Mouse (Mus musculus): ENCODE data around the gene 2210408I21Rik.

The 2210408I21Rik gene

DNA sequence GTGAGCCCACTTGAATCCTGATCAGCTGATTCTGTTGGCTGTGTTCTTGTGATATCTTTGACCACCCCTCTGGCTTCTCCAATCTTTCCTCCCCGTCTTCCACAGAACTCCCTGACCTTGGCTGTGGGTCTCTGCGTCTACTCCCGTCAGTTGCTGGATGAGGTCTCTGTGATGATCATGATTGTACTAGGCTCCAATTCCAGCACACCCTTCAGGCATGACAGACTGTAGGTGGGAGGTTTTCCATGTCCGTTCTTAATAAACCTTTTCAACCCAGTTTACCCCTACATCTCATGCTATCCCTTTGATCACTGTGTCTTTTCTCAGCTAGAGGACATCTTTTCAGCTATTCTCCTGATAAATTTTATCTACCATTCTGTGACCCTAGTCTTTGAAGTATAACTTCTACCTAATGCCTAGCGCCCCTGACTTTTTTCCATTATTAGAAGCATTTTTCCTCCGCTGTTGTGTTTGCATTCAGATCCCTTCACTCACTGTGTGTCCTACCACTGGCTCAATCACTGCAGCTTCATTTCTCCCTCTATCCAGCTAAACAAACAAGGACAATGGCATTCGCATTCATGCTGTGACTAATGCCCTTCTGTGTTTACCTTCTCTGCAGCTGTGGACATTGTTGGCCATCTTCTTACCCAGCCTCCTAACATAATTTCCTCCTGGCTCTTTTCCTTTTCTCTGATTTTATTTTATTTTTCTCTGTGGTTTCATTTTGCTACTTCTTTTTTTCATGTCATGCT, 143.5 kb downstream of the 2210408I21Rik start:
- DNase-seq (ENCODE audit: low read depth) = no peak

DNA sequence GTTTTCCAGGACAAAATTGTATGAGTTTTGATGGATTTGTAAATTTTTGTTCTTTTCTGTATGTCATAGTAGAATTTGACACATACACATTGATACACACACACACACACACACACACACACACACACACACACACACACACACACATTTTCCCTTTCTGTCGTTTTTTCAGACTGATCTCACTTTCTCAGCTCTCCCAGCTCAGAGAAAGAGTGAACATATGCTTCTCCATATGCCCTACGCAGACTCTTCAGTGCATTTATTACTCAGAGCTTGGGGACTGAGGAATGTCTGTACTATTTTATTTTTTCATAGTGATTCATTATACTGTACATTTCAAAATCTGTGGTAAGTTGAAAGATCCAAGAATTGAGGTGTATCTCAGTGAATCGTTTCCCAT, 160.2 kb downstream of the 2210408I21Rik start:
- no peak for DNase-seq (ENCODE audit: low read depth)

DNA sequence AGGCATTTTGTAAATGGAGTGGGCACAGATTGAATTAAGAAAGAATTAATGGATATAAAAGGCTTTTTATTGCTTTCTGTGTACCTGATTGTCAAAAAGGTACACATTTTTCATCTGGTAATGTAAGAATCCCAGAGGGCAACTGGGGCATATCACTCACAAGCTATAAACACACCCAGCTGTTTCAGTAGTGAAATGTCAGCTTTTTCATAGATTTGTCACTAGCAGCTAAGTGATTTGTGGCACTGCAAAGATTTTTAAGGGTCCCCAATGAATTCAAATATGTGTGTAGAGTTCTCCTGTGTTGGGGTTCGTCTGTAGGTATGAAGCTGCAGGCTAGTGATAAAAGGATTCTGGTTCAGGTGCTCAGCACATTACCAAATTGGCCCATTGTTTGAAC, 188.8 kb downstream of the 2210408I21Rik start:
- DNase-seq (ENCODE audit: low read depth) = no peak

DNA sequence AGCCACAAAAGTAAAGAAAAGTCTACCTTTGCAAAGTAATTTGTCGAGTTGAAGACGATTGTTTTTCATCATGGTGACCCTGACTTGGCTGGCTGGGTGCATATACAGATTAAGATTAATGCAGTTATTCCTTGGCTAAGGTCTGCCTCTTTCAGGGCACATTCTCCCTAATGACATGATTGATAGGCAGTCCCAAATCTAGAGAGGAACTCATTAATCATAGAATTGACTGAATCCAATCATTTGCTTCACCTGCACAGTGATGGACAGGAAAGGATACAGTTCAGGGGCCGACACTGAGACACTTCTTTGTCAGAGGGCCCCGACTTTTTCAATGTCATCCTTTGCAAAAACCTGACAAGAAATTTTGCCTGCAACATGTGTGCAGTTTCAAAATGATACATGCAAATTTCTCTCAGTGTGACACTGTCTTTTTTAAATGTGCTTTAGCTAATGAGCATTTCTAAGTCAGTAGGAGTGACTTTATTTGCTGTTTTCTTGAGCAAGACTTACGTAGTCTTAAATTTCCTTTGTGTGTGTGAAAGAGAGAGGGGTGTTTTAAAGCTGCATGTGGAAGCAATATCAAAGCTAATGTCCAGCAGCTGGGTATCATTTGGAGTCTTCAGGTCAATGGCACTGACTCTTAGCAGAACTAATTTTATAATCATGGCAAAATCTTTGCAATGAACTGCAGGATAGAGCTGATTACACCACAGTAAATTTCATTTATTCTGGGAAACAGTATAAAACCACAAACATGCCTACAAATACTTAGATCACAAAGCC, 191.0 kb downstream of the 2210408I21Rik start:
- DNase-seq (ENCODE audit: low read depth) = no peak

DNA sequence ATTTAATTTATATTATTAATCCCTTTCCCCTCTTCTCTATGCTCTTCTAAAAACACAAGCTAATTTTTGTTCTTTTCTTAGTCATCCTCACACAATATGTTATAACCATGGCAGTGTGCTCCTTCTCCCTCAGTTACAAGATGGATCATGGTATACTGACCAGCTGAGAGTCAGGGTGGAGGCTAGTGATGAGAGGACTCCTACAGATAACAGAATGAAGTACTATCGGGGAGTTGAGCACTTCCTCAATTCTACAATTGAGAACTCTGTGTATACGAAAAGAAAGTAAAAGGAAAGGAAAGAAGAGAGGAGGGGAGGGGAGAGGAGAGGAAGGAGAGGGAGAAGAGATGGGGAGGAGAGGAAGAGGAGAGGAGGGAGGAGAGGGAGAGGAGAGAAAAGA, 206.8 kb downstream of the 2210408I21Rik start:
- DNase-seq (ENCODE audit: low read depth) = no peak

DNA sequence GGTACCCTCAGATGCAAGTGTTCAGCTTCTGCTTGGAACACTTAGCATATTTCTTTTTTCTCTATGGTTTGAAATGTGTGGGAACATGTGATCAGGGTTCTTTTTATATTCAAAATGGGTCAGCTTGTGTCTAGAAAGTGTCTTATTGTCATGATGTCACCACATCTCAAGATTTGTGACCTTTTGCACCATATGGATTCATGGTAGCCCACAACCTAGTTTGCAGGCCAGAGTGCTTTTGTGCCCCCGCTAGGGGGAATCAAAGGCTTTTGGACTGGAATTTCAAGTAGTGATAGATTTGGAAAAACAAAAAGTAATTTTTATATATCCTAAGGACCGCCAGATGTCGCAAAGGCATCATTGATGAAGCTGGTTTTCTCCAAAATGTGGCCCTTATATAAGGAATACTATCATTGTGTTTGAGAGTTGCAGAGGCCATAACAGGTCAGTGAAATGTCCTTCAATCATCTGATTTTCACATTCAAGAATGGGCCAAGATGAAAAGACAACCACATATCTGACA, 250.2 kb downstream of the 2210408I21Rik start:
- no peak for DNase-seq (ENCODE audit: low read depth)

DNA sequence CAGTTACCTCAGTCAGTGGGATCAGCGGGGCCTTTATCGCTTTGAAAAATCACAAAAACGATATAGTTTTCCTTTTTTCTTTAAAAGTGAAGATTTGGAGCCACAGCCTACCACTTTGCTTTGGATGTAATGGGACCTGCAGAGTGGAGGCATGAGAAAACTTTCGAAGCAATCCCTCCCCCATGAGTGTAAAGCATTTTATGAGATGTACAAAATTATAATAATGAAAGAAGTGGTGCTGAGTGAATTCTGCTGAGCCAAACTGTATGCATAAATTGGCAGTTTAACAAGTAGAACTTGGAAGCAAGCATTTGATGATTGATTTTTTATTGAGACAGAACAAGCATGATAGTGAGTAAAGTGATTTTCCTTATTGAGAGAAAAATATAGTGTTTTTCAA, 250.7 kb downstream of the 2210408I21Rik start:
- no peak for DNase-seq (ENCODE audit: low read depth)

DNA sequence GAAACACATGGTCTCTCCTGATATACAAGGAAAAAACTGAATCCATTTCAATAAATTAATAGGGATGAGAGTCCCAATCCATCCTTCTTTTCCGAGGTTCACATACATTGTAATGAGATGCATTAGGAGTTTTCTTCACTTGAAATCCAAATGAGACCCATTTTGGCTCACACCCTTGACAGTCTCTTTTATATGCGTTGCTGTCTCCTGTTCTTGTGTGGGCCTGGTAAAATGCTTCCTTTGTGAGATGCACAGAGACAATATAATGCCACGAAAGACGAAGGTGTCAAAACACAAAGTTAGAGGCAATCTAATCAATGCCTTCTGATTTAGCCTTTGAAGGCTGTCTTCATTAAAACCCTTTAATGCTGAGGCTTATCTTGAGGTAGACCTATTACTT, 252.8 kb downstream of the 2210408I21Rik start:
- DNase-seq (ENCODE audit: low read depth) = no peak

DNA sequence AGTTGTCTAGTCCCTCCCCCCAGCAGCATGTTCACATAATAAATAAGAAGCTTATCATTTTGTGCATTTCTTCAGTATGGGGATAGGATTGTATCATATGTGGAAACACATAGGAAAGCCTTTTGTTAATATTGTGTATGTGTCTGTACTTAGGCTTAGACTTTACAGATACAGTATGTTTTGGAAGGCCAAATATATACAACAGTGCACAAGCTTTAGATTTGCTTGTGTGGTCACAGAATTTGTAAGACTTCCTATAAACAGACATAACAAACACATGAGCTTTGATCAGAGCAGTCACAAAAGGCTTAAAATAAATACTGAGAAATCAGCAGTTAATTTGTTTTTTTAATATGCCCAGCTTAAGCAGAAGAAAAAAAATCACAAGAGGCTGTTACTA, 253.9 kb downstream of the 2210408I21Rik start:
- no peak for DNase-seq (ENCODE audit: low read depth)

DNA sequence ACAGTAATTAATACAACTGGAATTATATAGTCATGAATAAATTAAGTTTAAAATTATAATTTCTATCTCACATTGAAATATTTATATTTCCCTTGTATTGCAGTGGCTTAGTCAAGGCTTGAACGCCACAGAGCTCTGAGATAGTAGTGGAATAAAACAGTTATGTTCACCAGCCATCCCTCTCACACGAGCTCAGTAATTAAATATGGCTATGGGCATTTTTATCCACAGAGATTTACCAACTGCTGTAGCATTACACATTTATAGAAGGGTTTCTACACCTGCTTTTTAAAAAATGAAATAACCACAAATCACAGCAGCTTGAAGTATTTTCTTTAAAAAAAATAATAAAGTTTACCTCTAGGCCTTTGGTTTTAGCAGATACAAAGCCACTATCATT, 261.0 kb downstream of the 2210408I21Rik start:
- DNase-seq (ENCODE audit: low read depth) = no peak

DNA sequence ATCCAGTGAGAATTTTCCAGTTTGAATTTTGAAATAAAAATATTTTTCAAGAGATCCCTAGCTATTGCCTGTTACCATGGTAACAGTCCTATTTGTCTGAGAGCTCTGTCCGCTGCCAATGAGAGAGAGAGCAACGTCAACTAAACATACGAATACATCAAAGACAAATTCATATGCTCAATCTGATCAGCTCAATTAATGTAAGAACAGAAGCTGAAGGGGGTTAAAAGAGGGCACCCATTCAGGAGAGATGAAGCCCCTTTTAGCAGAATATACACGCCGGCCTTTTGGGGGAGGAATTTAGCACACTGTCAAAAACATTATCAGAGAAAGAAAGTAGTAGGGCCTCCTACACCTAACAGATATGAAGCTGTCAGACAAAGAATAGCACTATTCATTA, 261.6 kb downstream of the 2210408I21Rik start:
- DNase-seq (ENCODE audit: low read depth) = no peak

DNA sequence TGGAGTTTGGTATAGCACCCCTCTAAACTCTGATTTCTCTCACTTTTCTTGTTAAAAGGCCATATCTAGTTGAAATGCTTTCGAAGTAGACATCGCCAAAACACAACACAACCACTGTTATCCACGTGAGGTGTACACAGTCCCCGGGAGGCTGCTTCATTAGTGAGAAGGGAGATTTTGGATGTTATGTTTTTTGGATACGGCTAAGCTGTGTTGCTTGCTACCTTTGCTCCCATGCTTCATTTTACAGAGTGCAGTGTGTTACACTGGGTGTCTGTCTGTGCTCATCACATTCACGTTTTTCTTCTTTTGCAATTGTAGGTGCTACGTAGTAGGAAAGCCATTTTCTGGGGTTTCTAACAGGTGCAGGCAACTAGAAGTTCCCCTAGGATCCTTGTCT, 262.3 kb downstream of the 2210408I21Rik start:
- DNase-seq (ENCODE audit: low read depth) = no peak

DNA sequence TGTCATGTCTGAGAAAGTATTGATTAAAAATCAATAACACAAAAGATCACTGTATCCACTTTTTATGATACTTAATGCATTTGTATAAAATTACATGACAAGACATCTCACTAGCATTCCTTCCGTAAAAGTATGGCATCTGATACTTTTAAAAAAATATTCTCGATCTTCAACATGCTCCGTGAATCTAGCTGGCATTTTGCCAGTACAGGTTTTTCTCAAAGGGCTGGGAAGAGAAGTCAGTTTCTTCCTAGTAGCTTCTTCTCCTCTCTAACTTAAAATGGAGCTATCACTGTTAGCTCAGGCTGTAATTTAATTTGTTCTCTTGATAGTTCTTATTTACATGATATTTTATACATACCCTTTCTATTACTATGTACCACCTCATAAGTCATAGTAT, 263.1 kb downstream of the 2210408I21Rik start:
- DNase-seq (ENCODE audit: low read depth) = no peak

DNA sequence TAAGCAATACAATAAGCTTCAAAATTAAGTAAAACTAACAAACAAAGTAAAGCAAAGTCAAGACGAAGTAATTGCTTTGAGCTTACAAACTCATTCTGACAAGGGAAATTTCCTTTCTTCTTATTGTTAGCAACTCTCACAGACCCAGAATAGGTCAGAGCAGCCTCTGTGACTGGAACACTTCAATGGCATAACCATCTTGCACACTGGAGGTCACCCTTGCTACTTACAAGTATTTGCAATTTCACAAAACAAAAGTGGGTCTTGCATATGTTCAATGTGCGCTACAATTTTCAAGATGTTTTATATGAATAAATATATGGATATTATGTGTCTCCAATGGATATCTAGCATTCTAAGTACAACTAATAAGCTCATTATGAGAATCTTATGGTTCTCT, 265.4 kb downstream of the 2210408I21Rik start:
- no peak for DNase-seq (ENCODE audit: low read depth)

DNA sequence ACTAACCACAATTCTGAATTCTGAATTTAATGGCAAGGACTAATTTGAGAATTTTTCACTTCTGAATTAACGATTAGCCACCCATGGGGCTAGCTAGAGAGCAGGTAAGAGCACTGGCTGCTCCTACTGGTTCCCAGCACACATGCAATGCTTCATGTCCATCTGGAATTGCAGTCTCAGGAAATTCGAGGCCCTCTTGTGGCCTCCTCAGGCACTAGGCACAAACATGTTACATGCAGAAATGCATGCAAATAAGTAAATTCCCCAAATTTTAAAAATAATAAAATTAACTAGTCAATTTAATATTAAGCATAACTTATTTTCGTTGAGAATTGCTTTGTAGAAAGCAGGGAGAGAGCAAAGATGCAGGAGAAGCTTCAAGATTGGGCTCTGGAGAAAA, 273.2 kb downstream of the 2210408I21Rik start:
- DNase-seq (ENCODE audit: low read depth) = no peak

DNA sequence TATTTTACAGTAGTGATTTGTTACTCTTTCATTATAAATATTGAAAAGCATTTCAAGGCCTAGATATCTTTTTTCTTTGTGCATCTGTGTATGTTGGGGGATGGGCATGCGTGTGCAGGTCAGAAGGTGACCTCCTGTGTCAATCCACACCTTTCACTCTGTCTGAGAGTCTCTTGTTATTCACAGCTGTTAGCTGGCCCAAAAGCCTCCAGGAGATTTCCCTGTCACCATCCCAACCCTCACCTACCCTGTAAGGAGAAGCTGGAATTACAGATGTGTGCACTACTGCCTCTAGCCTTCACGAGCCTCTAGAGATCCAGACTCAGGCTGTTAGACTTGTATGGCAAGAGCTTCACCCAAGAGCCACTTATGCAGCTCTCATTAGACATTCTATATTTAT, 274.5 kb downstream of the 2210408I21Rik start:
- DNase-seq (ENCODE audit: low read depth) = no peak

DNA sequence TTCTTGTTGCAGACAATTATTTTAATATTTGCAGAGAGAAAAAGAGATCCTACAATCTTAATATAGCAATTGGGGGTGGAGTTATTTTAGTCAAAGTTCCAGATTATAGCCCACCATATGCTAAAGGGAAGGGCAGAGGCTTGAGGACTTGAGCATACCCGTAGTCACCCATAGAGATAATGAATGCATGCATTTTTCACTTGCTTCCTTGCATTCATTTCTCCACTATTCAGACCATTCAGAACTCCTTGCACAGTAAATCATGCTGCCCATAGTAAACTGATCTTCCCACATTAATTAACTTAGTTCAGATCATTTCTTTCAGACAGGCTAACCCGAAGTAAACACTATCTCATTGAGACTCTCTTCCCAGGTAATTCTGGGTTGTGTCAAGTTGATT, 277.5 kb downstream of the 2210408I21Rik start:
- no peak for DNase-seq (ENCODE audit: low read depth)

DNA sequence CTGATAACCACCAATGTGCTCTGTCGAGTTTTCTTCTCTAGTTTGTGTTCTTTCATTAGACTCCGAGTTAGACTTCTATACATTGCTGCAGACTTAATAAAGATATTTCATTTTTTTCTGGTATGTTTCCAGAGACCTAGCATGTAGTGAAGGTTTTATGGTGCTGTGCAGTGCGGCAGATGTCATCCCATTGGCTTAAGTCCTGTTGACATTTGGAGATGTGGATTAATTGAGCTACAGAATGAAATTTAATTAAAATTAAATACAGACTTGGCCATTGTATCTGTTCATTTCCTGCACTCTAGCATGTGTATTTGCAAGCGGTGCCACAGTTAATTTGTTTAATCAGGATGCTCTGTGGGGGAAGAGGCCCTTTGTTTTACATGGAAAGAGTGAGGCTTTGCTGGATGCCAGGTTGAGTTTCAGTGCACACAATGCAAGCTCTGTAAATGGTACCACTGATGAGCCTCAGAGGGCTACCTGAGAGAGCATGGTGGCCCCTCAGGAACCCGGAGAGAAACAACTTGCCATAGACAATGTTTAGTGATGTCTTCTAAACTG, 314.7 kb downstream of the 2210408I21Rik start:
- DNase-seq (ENCODE audit: low read depth) = no peak

DNA sequence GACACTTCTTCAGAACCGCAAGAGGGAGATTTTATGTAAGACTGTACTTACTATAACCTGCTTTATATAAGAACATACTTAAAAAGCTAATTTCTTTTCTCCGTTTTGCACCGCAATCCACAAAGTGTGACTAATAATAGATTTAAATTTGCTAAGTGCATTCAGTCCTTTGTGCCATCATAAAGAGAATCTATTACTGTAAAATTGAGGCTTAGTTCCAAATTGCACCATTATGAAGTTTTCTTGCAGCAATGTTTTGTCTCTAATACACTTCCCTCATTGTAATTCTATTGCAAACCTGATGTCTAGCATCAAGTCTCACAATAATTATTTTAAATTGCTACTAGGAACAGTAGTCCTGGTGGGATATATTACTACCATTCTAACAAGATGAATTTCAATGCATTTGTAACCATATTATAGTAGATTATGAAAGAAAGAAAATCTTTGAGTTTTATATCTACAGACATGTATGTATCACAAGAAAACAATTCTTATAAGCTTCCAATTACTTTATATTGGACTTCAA, 334.8 kb downstream of the 2210408I21Rik start:
- no peak for DNase-seq (ENCODE audit: low read depth)

DNA sequence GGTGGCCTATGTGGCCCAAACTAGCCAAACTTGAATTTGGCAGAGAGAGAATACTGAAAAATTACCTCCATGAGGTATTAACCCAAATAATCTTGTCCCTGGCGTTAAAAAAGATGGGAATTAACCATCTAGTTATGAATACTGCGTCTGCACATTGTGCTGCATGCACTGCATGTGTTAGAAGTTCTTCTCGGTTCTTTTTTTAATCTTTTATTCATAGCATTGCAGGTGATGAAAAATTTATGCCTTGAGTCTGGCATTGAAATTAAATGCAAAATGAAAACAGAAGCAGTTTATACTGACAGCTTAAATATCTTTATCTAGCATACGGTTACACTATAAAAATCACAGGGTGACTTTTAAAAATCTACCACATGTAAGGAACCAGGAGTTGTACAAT, 341.1 kb downstream of the 2210408I21Rik start:
- DNase-seq (ENCODE audit: low read depth) = no peak

DNA sequence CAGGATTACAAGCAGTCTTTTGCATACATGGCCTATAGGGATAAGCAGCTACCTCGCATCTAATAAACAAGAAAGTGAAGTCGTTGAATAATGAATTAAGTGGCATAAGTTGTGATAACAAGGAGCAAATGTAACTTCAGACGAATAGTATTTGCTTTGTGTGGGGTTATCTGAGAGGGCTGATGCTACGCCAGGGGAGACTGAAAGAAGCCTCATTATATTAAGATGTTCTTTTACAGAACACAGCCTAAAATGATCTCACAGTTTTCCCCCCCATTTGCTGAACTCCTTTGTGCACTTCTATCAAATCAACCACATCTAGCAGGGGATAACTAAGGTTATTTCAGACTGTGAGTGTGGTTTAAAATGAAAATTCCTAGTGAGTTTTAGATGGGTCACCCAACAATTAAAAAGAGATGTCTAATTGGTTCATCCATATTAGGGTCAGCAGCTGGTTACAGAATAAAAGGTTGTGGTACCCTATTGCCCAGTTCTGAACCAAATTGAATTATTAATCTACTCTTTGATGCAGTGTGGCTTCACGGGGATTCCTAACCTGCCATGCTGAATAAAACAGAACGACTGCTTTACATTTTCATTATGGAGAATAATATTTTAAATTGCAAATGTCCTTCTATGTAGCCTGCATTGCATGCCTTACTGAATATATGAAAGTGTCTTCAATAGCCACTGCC, 343.2 kb downstream of the 2210408I21Rik start:
- DNase-seq (ENCODE audit: low read depth) = no peak

Data from fibroblast of lung, adult 2 months (primary cell).